Mouse (Mus musculus) lung, postnatal 0 days (tissue): Measurements from ENCODE around the gene Map2k4. TPM values are rescaled to one million over a fixed set of nuclear protein-coding genes. Genes with fewer than 3 reads are reported as not detected.

Experiments
- ATAC-seq: fragments of 200-750 bp; cut with Nextera tagmentation; 2 replicates; pipeline ENCODE4 v1.8.0; 2017; ENCODE audit warnings: moderate library complexity
- DNase-seq: peaks from one replicate; pipeline ENCODE4 v3.0.0-alpha.2; 2016; ENCODE audit warnings: low spot score
- H3K27ac ChIP-seq: fragments of 300-500 bp; sonication (generic); 2 replicates; pipeline ENCODE4 v1.5.1; 2014; ENCODE audit warnings: antibody characterized with exemption, mild to moderate bottlenecking, low read length, mixed read lengths
- H3K27me3 ChIP-seq: fragments of 300-500 bp; sonication (generic); replicated peaks from 2 replicates; pipeline ENCODE4 v1.6.1; 2014; ENCODE audit warnings: low read length, mixed read lengths; ENCODE audit not compliant: insufficient read depth
- H3K36me3 ChIP-seq: fragments of 300-500 bp; sonication (generic); 2 replicates; pipeline ENCODE4 v1.6.1; 2014; ENCODE audit warnings: low read length, mixed read lengths; ENCODE audit not compliant: insufficient read depth
- H3K4me1 ChIP-seq: fragments of 300-500 bp; sonication (generic); 2 replicates; pipeline ENCODE4 v1.6.1; 2014; ENCODE audit warnings: antibody characterized with exemption, low read depth, low read length, mixed read lengths; ENCODE audit not compliant: insufficient read depth
- H3K4me2 ChIP-seq: fragments of 300-500 bp; sonication (generic); replicated peaks from 2 replicates; pipeline ENCODE4 v1.6.1; 2014; ENCODE audit warnings: low read depth, mild to moderate bottlenecking, low read length, moderate library complexity, mixed read lengths
- H3K4me3 ChIP-seq: fragments of 300-500 bp; sonication (generic); 2 replicates; pipeline ENCODE4 v1.5.1; 2014; ENCODE audit warnings: low read depth, low read length
- H3K9ac ChIP-seq: fragments of 300-500 bp; sonication (generic); replicated peaks from 2 replicates; pipeline ENCODE4 v1.6.1; 2014; ENCODE audit warnings: low read depth, mild to moderate bottlenecking
- H3K9me3 ChIP-seq: fragments of 300-500 bp; sonication (generic); 2 replicates; pipeline ENCODE4 v1.6.1; 2016; ENCODE audit warnings: low read length, mixed read lengths
- CTCF ChIP-seq: IDR thresholded peaks from 2 replicates; pipeline ENCODE4 v1.5.1; 2016; ENCODE audit warnings: antibody characterized with exemption, mild to moderate bottlenecking
- EP300 ChIP-seq: IDR thresholded peaks from 2 replicates; pipeline ENCODE4 v1.6.1; 2016; ENCODE audit warnings: antibody characterized with exemption, mild to moderate bottlenecking, control low read depth
- WGBS: fragments of 180-500 bp; shearing (Covaris S2); extraction: QIAGEN DNeasy Blood & Tissue Kit; methylation state at CpG from one replicate; pipeline ENCODE4 v1.1.7; 2014; 5-methylcytosine and 5-hydroxymethylcytosine counted together
- polyA plus RNA-seq: library from polyadenylated mRNA; unstranded; fragments of >200 nt; fragmentation: Nextera tagmentation; extraction: Ambion mirVana; gene quantifications from 2 replicates; pipeline ENCODE4 v1.2.1, GENCODE M21; 2015

Map2k4 gene
- polyA plus RNA-seq, 1 experiment from 2014 or later: 42.2 TPM

DNA sequence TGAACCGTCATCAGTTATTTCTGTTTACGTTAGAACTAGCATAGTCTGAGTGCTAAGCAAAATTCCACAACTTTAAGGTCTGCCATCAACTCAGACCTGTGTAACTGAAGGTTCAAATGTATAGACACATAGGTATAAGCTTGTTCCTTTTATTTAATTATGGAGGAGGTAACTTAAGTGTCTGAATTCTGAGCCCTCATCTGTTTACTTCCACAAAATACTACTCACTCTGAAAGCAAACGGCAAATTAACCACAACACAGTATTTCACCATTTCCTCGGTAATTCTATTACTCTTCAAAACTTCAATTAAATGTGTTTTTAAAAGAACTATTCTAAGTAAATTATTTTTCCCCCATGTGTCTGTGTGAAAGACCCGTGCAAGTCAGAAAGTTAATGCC is 10.3 kb downstream of the Map2k4 start:
- WGBS: 34% methylated on average over 5 of the region's 5 CpGs

GRCm38 (mm10) chr11:65776906-65777611 is 11.0 kb downstream of the Map2k4 start:
- ATAC-seq: no peak
- no peak overlapping the region for H3K9ac ChIP-seq
- H3K4me3 ChIP-seq: no peak overlapping the region
- TF ChIP-seq CTCF (no peak), EP300 (no peak)
- no peak overlapping the region for H3K27ac ChIP-seq
- no peak for DNase-seq
- WGBS: 48% methylated on average over 2 of the region's 2 CpGs
- no peaks in the 10 kb centered on the region for H3K27me3 ChIP-seq
- H3K4me2 ChIP-seq: no peak overlapping the region
- H3K36me3 ChIP-seq: peaks cover 5% of the 10 kb centered on the region; the same call in 1 of the 2 replicates
- no peaks in the 10 kb centered on the region; the same call in 1 of the 2 replicates for H3K4me1 ChIP-seq
- no peaks in the 10 kb centered on the region for H3K9me3 ChIP-seq

More for the DNA sequence above, 10.3 kb downstream of the Map2k4 start:
- Histone ChIP-seq H3K27me3 (no peaks in the 10 kb centered on the region), H3K4me3 (no peak overlapping the region), H3K27ac (no peak overlapping the region), H3K4me2 (no peak overlapping the region), H3K9ac (no peak overlapping the region), H3K36me3 (peaks cover 5% of the 10 kb centered on the region; the same call in 1 of the 2 replicates), H3K4me1 (no peaks in the 10 kb centered on the region; the same call in 1 of the 2 replicates), H3K9me3 (no peaks in the 10 kb centered on the region)
- TF ChIP-seq CTCF: no peak
- no peak for TF ChIP-seq EP300
- ATAC-seq: no peak
- DNase-seq: no peak

- no peaks in the 10 kb centered on the region for H3K9me3 ChIP-seq
- peak overlapping the region; percentile 43 for H3K27ac ChIP-seq
- no peaks in the 10 kb centered on the region for H3K27me3 ChIP-seq
- DNase-seq (peak; percentile 63), ATAC-seq (peak; percentile 65)
- no peak overlapping the region for H3K9ac ChIP-seq
- H3K4me1 ChIP-seq: peaks cover 5% of the 10 kb centered on the region; the same call in 1 of the 2 replicates
- H3K36me3 ChIP-seq: no peaks in the 10 kb centered on the region
- WGBS: 35% methylated on average over 6 of the region's 6 CpGs
- no peak overlapping the region for H3K4me2 ChIP-seq
- H3K4me3 ChIP-seq: no peak overlapping the region
- TF ChIP-seq EP300 (0 out of 2 replicates have a peak, but pooled peaks have one; percentile 10), CTCF (no peak)
Observed at GRCm38 (mm10) chr11:65773946-65774656, 14.0 kb downstream of the Map2k4 start.

DNA sequence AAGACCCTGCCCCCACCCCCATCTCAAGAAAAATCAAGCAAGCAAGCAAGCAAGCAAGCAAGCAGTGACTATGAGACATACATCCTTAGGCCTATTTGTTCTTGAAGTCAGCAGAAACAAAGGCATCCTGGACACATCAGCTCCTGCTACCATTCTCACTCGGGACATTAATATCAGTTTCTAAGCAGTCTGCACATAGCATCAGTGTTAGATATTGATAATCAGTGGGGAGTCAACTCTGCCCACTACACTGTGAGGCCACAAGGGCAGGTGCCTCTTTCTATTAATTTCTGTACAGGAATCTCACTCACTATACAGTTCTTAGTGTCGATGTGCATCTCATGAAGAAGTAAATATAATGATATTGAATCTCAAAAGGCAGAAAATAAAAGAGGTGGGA is 14.6 kb downstream of the Map2k4 start:
- Histone ChIP-seq H3K36me3 (no peaks in the 10 kb centered on the region), H3K9me3 (no peaks in the 10 kb centered on the region), H3K4me3 (no peak overlapping the region), H3K4me1 (peaks cover 5% of the 10 kb centered on the region; the same call in 1 of the 2 replicates), H3K9ac (no peak overlapping the region), H3K27ac (peak overlapping the region; percentile 43), H3K4me2 (no peak overlapping the region), H3K27me3 (no peaks in the 10 kb centered on the region)
- 70% methylated on average over 2 of the region's 2 CpGs for WGBS
- no peak for ATAC-seq
- DNase-seq: no peak
- no peak for TF ChIP-seq CTCF
- TF ChIP-seq EP300: no peak

DNA sequence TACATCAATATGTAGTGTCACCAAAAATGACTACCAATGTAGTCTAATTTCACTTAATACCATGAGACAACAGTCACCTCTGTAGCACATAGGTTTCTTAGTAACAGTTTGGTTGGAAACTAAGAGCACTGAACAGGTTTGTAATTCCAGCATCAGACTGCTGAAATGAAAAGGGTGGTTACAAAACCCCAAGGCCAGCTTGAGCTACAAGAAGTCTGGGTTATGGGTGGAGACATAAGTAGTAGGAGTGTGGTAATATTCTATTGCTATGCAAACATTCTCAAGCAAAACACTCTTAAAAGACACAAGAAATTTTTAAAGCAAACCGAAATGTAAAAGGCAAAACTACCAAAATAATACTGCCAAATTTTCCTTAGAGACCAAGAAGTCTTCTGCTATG is 16.6 kb downstream of the Map2k4 start:
- Histone ChIP-seq H3K36me3 (no peaks in the 10 kb centered on the region), H3K4me1 (peaks cover 5% of the 10 kb centered on the region; the same call in 1 of the 2 replicates), H3K27ac (no peak overlapping the region), H3K9ac (no peak overlapping the region), H3K4me3 (no peak overlapping the region), H3K27me3 (no peaks in the 10 kb centered on the region), H3K4me2 (no peak overlapping the region), H3K9me3 (no peaks in the 10 kb centered on the region)
- TF ChIP-seq EP300 (no peak), CTCF (no peak)
- ATAC-seq (peak; percentile 50), DNase-seq (peak; percentile 77)
- WGBS: 58% methylated on average over 1 of the region's 1 CpGs

DNA sequence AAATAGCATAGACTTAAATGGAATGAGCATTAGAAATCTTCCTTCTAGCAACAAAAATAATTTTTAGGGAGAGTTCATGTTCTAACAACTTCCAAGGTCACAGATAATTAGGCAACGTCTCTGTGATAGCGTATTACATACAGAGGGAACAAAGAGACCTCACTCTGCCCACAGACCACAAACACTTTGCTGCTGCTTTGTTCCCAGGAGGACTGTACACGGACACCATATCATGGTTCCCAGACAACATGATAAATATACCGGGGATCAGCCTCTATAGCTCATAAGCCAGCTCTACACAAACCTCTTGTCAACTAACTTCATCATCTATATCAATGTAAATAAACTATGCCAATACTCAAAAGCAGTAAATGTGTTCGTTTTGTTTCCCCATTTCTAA is 18.1 kb downstream of the Map2k4 start:
- H3K4me2 ChIP-seq: no peak overlapping the region
- DNase-seq (no peak), ATAC-seq (no peak)
- no peak overlapping the region for H3K27ac ChIP-seq
- no peak overlapping the region for H3K4me3 ChIP-seq
- H3K36me3 ChIP-seq: no peaks in the 10 kb centered on the region
- H3K27me3 ChIP-seq: no peaks in the 10 kb centered on the region
- H3K9ac ChIP-seq: no peak overlapping the region
- H3K9me3 ChIP-seq: no peaks in the 10 kb centered on the region
- 62% methylated on average over 5 of the region's 5 CpGs for WGBS
- peaks cover 5% of the 10 kb centered on the region; the same call in 1 of the 2 replicates for H3K4me1 ChIP-seq
- TF ChIP-seq CTCF (no peak), EP300 (no peak)
